Mouse (Mus musculus): ENCODE data around the gene Nutf2-ps1.
"Not testable (repeated sequence)": the region's sequence is repeated elsewhere in the genome, so short reads cannot be mapped to it uniquely, and the experiment has no call there.

The Nutf2-ps1 gene

GRCm38 (mm10) chr19:53588968-53589367, at the start of gene Nutf2-ps1:
Gene Nutf2-ps1 (minus strand): TSS chr19:53589068.
- not testable (repeated sequence) for DNase-seq (ENCODE audit: low read depth, low spot score)

DNA sequence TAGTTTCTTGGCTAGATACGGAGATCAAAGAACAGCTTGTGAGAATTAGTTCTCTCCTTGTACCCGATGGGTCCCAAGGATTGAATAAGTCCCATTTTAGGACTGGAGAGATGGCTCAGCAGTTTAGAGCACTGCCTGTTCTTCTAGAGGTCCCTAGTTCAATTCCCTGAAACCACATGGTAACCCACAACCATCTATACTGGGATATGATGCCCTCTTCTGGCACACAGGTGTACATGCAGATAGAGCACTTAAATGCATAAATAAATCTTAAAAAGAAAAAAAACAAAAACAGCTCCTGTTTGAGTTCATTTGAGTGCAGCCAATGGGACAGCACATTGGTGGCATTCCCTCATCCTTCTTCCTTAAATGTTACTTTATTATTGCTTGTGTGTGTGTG, 49.2 kb upstream of the Nutf2-ps1 start:
- DNase-seq (ENCODE audit: low read depth, low spot score): no peak

- DNase-seq (ENCODE audit: low read depth, low spot score): no peak
Observed at GRCm38 (mm10) chr19:53621681-53622080, 32.8 kb upstream of the Nutf2-ps1 start.

DNA sequence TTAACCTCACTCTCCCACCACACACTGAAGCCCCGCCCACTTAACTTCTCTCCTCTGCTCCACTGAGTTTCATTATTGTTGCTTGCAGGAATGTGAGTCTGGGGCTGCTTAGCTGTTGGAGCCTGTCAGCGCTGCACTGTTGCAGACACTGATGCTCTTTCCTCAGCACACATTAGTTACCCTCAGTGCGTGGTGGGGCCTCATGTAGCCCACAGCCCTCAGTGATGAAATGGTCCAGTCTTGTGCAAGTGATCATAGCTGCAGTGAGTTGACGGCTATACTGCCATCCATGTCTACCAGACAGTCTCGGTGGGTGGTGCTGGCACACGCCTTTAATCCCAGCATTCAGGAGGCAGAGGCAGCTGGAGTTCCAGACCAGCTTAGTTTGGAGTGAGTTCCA, 20.1 kb upstream of the Nutf2-ps1 start:
- no peak for DNase-seq (ENCODE audit: low read depth, low spot score)

DNA sequence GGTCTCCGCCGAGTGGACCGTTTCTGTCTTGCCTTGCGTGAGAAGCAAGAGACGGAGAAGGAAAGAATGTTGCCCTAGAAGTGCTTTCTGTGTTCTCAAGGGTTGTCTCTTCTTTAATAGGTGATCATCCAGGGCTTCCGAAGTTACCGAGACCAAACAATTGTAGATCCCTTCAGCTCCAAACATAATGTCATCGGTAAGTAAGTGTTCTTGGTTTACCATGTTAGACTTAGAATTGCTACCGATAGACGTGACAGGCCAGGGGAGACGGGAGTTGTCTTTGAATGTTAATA, 12.4 kb upstream of the Nutf2-ps1 start:
- no peak for DNase-seq (ENCODE audit: low read depth, low spot score)

DNA sequence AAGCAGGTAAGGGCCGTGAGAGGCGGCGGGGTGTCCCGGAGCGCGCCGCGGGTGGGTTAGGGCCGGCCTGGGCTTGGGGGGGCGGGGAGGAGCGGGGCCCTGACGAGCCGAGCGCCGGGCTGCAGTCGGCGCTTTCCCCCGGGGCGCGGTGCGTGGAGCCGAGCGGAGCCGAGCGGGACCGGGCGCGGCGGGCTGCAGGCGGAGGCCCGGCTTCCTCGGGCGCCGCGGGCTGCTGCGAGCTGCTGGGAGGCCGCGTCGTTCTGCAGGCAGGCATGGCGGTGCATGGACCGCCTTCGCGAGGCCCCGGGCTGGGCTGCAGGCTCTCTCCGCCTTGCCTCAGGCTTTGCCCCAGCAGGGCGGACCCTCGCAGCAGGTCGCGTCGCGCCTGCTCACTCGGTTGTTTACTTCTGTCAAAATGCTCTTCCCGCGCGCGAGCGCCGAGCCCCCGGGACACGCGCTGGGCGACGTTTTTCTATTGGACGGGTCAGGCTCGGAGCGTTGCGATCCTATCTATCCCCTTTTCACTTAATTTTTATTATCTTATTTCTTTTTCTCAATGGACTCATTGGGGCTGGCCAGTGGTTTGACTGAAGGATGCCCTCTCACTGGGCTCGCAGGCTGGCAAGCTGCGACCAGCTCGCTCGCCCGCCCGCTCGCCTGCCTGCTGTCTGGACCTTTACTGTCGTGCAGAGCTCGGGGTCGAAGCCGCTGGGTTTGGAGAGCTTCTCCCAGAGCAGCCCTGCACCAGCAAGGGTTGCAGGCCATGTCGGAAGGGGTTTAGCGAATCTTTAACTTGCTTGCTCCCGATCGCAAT, 11.9 kb upstream of the Nutf2-ps1 start:
- DNase-seq (ENCODE audit: low read depth, low spot score): no peak

DNA sequence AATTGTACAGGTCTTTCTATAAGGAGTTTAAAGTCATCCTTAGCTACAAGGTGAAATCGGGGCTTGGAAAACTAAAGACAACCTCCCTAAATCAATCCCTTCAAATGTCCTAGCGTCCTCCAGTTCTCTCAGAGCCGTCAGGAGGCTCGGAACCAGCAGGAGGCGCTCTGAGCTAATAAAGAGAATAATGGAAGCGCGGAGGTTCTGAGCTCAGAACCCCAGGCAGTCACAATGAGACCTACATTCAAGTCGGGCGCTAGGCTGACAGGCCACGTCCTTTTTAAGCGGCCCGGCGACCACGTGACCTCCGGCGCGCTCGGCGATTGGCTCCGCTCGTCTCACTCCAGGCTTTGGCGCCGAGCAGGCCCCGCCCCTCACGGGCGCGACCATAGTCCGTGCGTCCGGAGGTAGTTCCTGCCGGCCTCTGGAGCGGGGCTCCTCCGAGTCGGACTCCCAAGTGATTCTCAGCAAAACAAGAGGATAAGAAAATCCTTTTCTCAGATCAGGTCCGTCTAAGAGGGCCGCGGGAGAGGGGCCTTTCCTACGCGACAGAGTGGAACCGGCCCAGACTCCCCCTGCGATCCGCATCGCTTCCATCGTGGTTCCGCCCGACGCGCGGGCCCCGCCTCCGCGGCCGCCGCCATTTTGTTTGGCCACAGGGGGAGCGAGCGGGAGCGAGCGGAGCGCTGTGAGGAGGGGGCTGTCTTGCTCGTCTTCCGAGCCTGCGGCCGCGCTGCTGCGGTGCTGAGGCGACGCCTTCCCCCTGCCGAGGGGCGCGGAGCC, 11.1 kb upstream of the Nutf2-ps1 start, which contains the start of gene Smc3:
Gene Smc3, plus strand, starts transcription at position 642 of the 783 bp plus-strand sequence.
- peak; percentile 96 for DNase-seq (ENCODE audit: low read depth, low spot score)

DNA sequence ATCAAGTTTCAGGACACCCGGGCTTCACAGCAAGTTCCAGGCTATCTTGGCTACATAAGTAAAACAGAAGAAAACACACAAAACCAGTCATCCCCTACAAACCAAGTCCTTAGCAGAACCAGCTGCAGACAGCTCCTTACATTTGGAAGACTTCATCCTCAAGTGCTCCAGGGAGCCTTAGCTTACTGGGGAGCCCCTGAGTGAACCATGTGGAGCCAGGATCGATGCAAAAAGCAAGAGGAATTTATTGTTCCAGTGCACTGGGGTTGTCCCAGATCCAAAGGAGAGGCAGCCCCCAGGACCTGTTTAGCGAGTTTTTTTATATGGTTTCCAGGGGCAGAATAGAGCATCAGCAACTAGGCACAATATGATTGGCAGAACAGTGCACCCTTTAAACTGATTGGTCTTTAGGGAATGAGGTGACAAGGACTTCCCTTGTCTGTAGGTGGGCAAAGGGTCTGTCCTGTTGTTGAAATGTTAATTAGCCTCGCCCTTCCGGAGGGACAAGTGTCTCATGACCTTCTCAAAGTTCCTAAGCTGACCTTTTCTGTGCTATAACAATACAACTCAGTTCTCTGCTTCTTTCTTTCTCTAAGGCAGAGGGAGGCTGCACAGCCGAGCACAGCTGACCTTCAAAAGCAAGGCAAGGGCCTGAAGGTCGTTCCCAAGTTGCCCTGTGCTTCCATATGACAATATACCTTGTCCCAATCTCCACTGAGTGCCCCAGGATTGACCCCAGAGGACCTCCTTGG, 8.0 kb upstream of the Nutf2-ps1 start:
- no peak for DNase-seq (ENCODE audit: low read depth, low spot score)

GRCm38 (mm10) chr19:53587686-53588085, 1.2 kb downstream of the Nutf2-ps1 start:
- not testable (repeated sequence) for DNase-seq (ENCODE audit: low read depth, low spot score)

DNA sequence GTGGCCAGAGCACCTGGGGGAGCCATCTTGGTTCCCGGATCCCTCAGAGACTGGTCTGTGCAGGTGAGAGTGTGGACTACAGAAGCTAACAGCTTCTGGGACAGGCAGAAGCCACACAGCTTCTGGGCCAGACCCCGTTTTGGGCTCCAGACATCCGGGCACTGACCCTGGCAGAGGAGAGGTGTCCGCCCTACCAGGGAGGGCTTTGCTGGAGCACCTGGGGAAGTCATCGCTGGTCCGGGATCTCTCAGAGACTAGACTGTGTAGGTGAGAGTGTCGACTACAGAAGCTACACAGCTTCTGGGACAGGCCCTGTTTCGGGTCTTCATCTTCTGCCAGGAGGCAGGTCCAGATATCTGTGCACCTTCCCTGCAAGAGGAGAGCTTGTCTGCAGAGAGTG, 8.6 kb downstream of the Nutf2-ps1 start:
- DNase-seq (ENCODE audit: low read depth, low spot score): not testable (repeated sequence)

GRCm38 (mm10) chr19:53578597-53579252, 10.1 kb downstream of the Nutf2-ps1 start:
- no peak for DNase-seq (ENCODE audit: low read depth, low spot score)

DNA sequence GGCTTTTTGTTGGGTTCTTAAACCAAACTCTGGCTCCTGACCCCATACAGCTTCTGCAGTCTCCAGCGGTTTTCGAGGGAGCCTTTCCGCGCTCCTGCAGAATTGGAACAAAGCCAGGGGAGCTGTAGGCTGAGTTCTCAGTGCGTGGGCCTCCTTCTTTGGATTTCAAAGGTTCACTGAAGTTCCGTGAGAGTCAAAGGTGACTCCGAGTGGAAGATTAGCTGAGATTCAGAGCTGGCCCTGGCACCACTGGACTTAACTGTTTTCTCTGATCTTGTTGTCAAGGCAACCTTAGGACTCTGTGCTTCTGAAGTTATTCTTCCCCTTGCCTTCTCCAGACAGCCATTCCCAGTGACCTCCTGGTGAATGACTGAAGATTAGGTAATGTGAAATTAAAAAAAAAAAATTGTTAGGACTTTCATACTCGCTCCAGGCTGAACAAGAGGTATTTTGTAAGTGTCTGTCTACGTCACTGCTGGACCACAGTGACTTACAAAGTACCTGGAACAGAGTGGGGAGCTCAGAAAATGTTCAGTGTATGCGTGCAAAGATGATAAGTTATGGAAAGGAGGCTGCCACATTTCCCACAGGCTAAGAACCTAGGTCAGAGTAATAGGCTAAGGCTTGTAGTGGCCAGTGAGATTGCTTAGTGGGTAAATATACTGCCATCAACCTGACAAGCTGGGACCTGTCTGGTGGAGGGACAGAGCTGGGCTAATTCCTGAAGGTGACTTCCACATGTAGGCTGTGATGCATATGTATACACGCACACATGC, 11.7 kb downstream of the Nutf2-ps1 start:
- DNase-seq (ENCODE audit: low read depth, low spot score): no peak

DNA sequence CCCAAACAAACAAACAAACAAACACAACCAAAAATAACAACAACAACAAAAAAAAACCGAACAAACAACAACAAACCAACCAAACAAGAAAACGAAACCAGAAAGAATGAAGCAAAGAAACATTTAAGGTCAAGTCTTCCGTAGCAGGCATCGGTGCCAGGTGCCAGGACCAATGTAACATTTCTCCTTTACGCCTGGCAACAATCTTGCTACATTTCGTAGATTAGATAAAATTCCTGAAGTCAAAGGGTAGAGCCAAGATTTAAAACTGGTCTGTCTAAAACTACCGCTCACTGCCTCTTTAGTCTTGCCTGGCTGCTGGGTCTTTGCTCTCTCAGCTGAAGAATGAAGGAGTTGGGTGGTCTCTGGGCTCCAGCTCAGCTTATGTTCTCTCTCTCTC, 12.8 kb downstream of the Nutf2-ps1 start:
- DNase-seq (ENCODE audit: low read depth, low spot score): no peak

GRCm38 (mm10) chr19:53575296-53576010, 13.4 kb downstream of the Nutf2-ps1 start:
- DNase-seq (ENCODE audit: low read depth, low spot score): no peak

DNA sequence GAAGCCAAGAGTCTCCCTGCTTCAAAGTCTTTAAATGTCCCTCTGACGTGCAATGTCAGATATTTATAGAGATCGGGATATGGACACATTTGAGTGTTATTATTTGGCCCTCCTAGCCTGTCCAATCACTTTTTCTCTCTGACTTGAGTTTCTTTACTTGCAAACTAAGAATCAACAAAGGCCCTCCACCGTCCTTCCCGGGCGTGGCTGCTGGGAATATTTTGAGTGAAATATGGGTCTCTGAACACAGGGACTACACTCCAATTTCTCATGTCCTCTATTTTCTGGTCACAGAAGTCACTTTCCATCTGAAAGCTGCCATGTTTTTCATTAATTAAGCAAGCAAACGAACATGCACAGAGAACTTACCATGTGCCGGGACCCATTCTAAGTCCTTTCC, 14.3 kb downstream of the Nutf2-ps1 start:
- DNase-seq (ENCODE audit: low read depth, low spot score): no peak

GRCm38 (mm10) chr19:53574131-53574530, 14.7 kb downstream of the Nutf2-ps1 start:
- DNase-seq (ENCODE audit: low read depth, low spot score): no peak

DNA sequence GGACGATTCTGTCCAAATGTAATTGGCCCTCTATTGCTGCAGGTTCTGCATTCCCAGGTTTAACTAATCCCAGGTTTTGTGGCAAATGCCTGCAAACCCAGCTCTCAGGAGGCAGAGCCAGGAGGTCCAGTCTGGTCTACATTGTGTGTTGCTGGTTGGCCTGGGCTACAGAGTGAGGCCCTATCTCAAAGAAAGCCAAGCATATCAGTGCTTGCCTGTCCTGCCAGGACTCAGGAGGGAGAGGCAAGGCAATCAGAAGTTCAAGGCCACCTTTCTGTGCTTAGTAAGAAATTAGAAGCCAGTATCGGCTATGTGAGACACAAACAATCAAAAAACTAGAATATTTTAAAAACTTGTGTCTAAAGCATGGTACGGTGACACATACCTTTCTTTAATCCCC, 15.7 kb downstream of the Nutf2-ps1 start:
- DNase-seq (ENCODE audit: low read depth, low spot score): no peak

DNA sequence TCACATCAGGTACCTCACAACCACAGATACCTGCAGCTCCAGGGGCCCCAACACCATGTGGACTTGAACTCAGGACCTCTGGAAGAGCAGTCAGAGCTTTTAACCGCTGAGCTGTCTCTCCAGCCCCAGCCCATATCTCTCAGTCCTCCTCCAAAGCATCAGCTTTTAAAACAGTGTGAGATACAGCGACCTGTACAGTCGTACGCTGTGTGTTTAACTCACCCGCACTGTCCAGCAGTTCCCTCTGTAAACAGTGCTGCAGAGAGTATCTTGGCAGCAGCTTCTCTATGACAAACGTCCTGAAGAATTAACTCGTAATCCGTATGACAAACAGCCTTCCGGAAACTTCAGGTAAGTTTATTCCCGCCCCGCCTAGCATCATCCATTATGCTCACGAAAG, 16.3 kb downstream of the Nutf2-ps1 start:
- no peak for DNase-seq (ENCODE audit: low read depth, low spot score)

DNA sequence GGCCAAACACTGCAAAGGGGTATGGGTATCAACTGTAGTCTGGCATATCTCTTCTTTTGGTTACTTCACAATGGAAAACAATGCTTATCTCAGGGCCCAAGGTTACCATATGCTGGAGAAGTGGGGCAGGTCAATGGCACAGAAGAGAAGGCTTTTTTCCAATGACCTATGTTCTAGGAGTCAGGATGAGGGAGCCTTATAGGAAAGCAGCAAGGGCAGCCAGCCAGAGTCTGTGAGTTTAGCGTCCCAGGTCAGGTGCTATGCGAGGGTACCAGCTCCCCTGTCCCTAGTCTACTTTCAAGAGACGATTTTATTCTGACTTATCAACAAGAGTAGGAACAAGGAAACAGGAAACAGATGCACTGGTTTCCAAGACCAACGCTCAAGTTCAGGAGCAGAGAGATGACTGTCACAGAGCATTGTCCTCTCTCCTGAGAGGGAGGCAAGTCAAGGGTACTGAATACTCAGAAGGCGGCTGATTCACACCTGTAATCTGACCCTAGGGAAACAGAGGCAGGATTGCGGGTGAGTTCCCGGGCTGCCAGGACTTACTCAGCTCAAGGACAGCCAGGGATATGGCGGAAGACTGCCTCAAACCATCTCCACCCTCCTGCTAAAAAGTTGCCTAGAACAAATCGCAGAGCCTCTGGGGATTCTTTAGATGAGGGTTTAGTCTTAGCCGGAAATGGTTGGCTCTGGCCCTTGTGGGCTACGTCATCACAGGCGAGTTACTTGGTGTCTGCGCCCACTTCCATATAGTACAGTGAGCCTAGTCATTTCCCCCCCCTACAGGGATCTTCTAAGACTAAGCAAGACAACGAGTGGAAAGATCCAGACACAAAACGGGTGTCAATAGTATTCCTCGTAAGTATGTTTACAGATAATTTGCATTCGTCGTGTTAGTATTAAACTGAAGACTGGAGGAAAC, 17.1 kb downstream of the Nutf2-ps1 start:
- DNase-seq (ENCODE audit: low read depth, low spot score): no peak
